Comparison of ENCODE assay signal across 8 mouse cellular contexts in the genomic region with DNA sequence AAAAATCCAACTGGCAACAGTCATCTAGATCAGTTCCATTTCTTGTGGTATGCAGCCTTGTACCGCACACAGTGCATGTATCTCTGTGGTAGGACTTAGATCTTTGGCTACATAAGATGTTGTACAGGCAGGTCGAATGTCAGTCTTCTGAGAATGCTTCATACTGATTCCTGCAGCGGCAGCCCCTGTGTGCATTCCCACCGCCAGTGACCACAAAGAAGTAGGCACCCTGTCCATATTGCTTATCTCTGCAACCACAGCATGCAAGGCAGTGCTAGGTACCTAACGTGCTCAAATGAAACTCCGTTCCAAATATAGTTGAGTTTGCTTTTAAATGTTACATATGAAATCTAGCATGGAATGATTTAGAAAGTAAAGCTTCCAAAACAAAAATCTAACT. TPM values are rescaled to one million over a fixed set of nuclear protein-coding genes. Genes with fewer than 3 reads are reported as not detected.
DNase-seq lines count a peak whose midpoint lies in the region; ATAC-seq lines count a peak whose summit lies in the region.

No protein-coding gene starts in this region.

- H3K4me3 ChIP-seq in hindbrain, embryonic 10.5 days, result peak overlapping the region; percentile 70

- WGBS in hindbrain, embryonic 10.5 days, result 82% methylated on average over 6 of the region's 6 CpGs

- intact Hi-C loops in left cerebral cortex, postnatal 14 days (cut with DNase I), result no loop called here

- peak overlapping the region; percentile 89; the same call in 1 of the 2 replicates for H3K27ac ChIP-seq in hindbrain, embryonic 10.5 days

- DNase-seq in heart, adult 11 months, result peak; percentile 77
- DNase-seq in heart, postnatal 4 days, result no peak
- DNase-seq in MEL-GATA-1-ER (ENCODE audit: extremely low read depth, low read depth), result peak; percentile 33
- DNase-seq in hindbrain, embryonic 10.5 days (ENCODE audit: low spot score), result no peak
- DNase-seq in c-Kit-positive CD71-positive TER-119-positive erythroid progenitor cells, embryonic 14.5 days (ENCODE audit: low spot score), result no peak
- no peak for DNase-seq in embryo, embryonic 11 days
- DNase-seq in left cerebral cortex, postnatal 14 days (ENCODE audit: low spot score in 2 of 2), result no peak

- H3K36me3 ChIP-seq in hindbrain, embryonic 10.5 days, result peaks cover 4% of the 10 kb centered on the region; the same call in 1 of the 2 replicates

- peaks cover 11% of the 10 kb centered on the region; the same call in 1 of the 2 replicates for H3K4me1 ChIP-seq in hindbrain, embryonic 10.5 days (replicated peaks)

- peaks cover 7% of the 10 kb centered on the region; the same call in 1 of the 2 replicates for H3K9me3 ChIP-seq in hindbrain, embryonic 10.5 days

- ATAC-seq in megakaryocyte-erythroid progenitor cell, adult 5-6 weeks (replicated peaks; ENCODE audit: low FRiP score, low TSS enrichment, poor library complexity, severe bottlenecking), result peak; percentile 60

- no peaks in the 10 kb centered on the region for H3K27me3 ChIP-seq in hindbrain, embryonic 10.5 days (ENCODE audit: insufficient read depth, poor library complexity, severe bottlenecking)

RNA-seq across cellular contexts. Expression of gene Wdsub1, which starts 1.0 kb away (rescaled TPM):
- total RNA-seq in heart, postnatal 4 days (2021), result 10 to 100 TPM; 33.5 to 33.8 TPM
- 17.4 and 17.5 TPM in 2 replicates for polyA plus RNA-seq in hindbrain, embryonic 10.5 days (2016; fragmentation: Nextera tagmentation; extraction: Ambion mirVana)
- total RNA-seq in megakaryocyte-erythroid progenitor cell, adult 5-6 weeks (2014; fragmentation: Nextera tagmentation), result 21.0 and 68.0 TPM in 2 replicates
- total RNA-seq in megakaryocyte-erythroid progenitor cell, adult 5-6 weeks (2017), result 42.3 and 48.3 TPM in 2 replicates
- total RNA-seq in left cerebral cortex, postnatal 14 days (2021), result 10 to 100 TPM; 16.2 to 16.7 TPM

Comparison
In these comparisons a context has a peak if more than half of its experiments do, and no peak if none do; other contexts are left out.
1. DNase-seq: peak in heart, adult 11 months (single experiment) and MEL-GATA-1-ER (single experiment); none in heart, postnatal 4 days (single experiment), hindbrain, embryonic 10.5 days (single experiment), c-Kit-positive CD71-positive TER-119-positive erythroid progenitor cells, embryonic 14.5 days (single experiment), embryo, embryonic 11 days (single experiment) and left cerebral cortex, postnatal 14 days (0 of 2).